Mouse (Mus musculus) cerebellum, adult 18-20 months (tissue): Measurements from ENCODE around the gene Nkx1-1.

Experiments used
- DNase-seq, 2 experiments: peaks; one replicate each; pipeline ENCODE4 v3.0.0; 2021

Gene Nkx1-1

GRCm38 (mm10) chr5:33433201-33434138, at the start of gene Nkx1-1:
Gene Nkx1-1, minus strand, starts transcription at chr5:33433976.
- peak in 1 of 2 experiments; percentile 30 for DNase-seq

GRCm38 (mm10) chr5:33481318-33481685, 47.5 kb upstream of the Nkx1-1 start:
- DNase-seq, result no peak

DNA sequence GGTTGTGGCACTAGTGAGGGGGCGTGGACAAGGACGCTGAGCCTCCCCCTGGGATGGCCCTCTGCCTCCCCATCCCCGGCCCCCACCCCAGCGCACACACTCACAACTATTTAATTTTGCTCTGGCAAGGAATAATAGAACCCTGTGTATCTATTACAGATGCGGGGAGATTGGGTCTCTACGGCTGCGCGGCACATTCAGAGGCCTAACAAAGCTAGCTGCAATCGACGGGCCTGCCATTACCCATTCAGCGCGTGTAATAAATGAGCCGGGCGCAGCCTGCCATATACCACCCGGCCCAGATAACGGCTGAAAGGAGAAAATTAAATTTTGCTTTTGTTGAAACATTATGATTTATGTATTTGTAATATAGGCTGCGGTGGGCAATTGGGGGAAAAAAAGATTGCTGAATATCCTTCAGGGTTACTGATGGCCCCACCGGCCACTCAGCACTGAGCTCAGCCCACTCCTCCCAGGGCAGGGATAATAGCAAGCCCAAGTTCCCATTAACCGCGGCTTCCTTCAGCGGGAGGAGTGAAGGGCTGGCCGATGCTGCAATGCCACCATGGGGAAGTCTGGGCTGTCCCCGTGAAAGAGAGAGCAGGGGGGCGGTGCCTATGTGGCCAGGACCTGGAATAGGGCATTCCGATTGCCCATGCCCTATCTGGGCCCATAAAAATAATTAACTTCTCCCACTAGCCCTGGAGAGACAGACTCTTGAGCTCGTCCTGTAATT, 47.0 kb upstream of the Nkx1-1 start:
- DNase-seq, result no peak

- no peak for DNase-seq
Observed at GRCm38 (mm10) chr5:33465464-33465863, 31.7 kb upstream of the Nkx1-1 start.

DNA sequence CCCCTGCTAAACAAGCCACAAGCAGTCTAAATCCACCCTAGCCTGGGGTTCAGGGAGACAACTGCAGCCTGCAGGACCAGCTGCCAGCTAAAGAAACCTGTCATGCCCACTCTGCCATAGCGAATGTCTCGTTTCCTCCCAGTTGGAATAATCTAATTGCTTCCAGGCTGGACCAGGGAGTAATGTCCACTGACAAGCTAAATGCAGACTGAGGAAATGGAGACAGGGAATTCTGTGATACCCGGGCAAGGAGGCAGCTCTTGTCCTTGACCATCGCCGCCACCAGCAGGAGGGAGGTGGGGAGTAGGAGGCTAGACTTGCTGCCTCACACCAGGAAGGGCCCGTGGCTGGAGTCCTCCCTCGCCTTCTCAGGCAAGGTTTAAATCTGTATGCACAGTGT, 30.6 kb upstream of the Nkx1-1 start:
- no peak for DNase-seq

DNA sequence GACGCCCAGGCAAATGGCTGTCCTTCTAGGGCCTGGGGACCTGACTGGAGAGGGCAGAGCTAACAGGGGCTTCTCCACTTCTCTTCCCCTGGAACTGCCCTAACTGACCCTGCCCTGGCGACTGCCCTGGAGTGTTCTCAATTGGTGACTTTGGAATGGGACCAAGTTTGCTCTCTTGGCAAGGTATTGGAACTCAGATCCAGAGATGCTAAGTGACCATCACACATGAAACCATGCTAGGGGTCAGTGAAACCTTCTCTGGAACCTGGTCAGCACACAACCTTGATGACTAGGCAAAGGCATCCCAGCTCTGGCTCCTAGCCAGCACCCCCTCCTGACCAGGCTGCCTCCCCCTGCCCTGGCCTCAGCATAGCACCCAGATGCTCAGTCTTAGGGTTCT, 25.3 kb upstream of the Nkx1-1 start:
- DNase-seq, result no peak

DNA sequence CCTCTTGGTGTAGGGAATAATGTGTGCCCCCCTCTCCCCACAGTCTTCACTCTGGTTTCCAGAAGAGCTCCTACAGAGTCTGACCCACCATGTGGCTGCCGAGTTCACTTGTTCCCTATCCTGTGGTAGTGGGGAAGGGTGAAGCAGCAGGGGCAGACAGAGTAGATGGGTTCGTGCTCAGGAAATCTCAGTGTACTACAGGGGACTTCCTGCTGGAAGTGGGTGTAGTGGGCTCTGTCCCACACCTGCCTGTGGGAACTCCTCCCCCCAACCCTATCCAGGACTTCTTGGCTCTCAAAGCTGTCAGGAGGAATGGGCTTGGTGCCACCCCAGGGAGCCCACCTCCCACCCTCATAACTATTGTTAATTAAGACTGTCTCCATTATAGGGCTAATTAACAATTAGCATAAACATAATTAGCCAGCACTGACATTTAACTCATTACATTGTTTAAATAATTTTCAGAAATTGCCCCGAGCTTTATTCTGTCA, 24.4 kb upstream of the Nkx1-1 start:
- DNase-seq, result no peak

- no peak for DNase-seq
Observed at GRCm38 (mm10) chr5:33455737-33456136, 22.0 kb upstream of the Nkx1-1 start.

GRCm38 (mm10) chr5:33443794-33444193, 10.0 kb upstream of the Nkx1-1 start:
- peak; percentile 21 to 23 for DNase-seq

- peak; percentile 46 to 68 for DNase-seq
Observed at GRCm38 (mm10) chr5:33442927-33443710, 9.3 kb upstream of the Nkx1-1 start.

- DNase-seq, result peak; percentile 25 to 43
Observed at GRCm38 (mm10) chr5:33438214-33438613, 4.4 kb upstream of the Nkx1-1 start.

DNA sequence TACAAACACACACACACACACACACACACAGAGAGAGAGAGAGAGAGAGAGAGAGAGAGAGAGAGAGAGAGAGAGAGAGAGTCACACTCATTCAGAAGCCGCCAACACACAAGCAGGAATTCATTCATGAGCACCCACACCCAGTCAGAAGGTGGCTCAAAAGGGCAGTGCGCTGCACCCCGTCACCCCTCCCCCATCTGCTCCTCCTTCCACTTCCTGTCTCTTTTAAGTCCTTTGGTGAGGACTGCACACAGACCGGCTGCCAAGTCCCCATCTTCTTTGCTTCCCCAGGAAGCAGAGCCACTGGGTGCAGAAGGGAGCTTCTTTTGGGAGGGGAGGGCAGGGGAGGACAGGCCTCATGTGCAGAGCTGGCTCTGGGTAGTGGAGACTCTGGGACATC, 2.2 kb upstream of the Nkx1-1 start:
- no peak for DNase-seq

- no peak for DNase-seq
Observed at GRCm38 (mm10) chr5:33435151-33435550, 1.4 kb upstream of the Nkx1-1 start.

DNA sequence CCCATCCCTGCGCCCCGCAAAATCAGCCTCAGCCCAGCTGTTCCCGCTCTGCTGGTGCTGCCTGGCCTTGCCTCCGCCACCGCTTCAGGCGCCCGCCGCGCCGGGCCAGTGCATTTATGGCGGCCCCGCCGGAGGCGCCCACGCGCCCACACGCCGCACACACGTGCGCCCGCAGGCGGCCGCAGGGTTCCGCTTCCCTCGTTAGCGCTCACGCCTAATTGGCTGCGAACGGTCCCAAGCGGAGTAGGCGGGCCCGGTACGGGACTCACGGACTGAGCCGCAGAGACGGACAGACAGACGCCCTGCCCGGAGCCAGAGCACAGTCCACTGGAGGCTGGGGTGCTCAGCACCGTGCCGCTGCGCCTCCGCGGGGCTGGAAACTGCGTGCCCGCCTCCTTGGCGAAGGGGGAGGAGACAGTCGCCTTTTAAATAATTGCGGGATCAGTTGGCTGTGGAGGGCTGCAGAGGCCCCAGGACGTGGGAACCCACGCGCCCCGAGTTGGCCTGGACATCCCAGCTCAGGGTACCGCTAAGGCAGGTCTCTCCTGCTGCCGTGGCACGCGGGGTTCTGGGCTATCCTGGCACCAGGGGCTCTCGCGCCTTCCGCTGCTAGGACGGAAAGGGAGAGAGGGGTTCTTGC, 485 bp upstream of the Nkx1-1 start:
- DNase-seq, result peak in 1 of 2 experiments; percentile 16

DNA sequence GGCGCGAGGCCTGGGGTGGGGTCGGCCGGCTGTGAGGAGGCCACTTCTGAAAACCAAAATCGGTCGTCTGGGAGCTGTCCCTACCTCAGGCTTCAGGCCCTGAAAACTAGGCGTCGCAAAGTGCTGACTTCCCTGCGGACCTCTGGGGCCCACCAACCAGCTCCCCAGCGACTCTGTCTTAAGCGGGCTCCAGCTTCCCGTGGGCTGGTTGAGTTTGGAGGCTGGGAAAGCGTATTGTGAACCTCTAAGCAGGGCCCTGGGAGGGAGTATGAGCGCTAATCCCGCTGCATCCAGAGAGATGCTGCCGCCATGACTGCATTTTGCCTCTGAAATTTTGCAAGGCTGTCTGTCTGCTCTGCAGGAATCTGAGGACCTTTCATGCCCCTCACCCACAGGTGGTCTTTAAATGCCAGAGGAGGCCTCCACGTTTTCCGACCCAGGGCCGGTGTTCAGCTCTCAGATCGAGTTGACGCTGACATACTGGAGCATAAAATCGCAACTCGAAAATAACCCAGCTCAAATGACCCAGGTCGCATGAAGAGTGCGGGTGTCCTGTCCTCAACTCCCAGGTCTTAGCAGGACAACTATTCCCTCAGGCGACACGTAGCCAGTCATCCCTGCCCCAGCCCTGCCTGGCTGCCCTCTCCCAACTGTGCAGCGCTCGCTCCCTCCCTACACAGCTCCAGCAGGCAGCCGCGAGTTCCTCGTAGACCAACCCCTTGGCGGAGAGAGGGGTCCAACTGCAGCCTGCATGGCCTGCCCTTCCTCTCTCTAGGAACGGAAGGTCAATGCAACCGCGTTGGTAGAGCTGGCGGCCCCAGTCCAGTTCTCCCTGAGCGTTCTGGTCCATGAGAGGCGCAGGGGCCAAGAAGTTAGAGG, 1.5 kb downstream of the Nkx1-1 start:
- peak in 1 of 2 experiments; percentile 21 for DNase-seq

DNA sequence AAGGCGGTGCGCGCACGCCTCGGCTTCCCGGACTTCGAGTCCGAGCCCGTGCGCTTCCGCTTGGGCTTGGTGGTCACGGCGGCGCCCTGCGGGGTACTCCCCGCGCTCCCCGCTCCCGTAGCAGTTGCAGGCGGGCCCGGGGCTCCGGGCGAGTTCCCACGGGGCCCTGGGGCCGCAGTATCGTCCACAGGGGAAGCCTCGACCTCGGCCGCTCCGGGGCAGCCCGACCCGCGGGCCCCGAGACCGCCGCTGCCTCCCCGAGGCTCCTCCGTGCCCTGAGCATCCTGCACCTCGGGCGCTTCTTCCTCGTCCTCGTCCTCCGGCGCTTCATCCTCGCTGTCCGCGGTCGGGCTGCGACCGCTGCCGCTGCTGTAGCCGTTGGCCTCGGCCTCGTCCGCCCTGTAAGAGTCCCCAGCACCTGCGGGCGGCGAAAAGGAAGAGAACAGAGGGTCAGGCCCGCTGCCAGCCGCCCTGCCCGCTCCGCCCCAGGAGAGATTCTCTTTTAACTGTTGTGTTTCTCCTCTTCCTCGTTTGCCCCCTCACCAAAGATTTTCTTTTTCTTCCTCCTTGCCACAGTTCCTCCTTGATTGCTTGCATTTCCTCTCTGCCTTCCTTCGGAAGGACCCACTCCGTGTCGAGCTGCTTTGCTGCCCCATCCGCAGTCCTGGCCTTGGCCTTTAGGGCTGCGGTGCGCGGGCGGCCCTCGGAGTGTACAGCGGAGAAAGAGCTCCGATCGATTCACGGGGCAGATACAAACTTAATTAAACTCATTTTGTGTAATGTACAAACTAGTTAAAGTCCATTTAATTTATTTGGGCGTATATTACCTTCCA, 2.4 kb downstream of the Nkx1-1 start:
- DNase-seq, result peak in 1 of 2 experiments; percentile 36

DNA sequence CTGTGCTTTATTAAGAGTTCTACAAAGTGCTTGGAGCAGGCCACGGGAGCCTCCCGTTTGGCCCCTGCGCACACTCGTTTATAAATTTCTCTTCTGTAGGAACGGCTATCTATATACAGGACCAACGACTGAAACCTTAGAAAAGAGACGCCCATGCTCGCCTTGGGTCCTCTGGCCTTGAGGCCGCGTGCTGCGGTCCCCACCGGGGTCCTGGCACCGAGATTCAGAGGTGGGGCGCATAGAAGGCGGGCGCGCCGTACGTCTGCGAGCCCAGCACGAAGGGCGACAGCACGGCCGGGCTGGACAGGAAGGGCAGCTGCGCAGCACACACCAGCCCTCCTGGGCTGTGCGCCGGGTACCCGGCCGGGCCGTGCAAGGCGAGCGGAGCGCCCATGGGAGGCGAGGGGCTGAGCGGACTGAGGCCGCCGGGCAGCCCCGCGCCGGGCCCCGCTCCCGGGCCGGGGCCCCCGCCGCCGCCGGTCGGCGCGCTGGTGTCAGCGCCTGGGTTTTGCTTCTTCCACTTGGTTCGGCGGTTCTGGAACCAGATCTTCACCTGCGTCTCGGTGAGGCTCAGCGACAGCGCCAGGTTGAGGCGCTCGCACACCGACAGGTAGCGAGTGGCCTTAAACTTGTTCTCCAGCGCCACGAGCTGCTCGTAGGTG, 3.1 kb downstream of the Nkx1-1 start:
- peak in 1 of 2 experiments; percentile 29 for DNase-seq

GRCm38 (mm10) chr5:33430106-33430505, 3.7 kb downstream of the Nkx1-1 start:
- peak in 1 of 2 experiments; percentile 11 for DNase-seq

GRCm38 (mm10) chr5:33427461-33427860, 6.3 kb downstream of the Nkx1-1 start:
- no peak for DNase-seq

DNA sequence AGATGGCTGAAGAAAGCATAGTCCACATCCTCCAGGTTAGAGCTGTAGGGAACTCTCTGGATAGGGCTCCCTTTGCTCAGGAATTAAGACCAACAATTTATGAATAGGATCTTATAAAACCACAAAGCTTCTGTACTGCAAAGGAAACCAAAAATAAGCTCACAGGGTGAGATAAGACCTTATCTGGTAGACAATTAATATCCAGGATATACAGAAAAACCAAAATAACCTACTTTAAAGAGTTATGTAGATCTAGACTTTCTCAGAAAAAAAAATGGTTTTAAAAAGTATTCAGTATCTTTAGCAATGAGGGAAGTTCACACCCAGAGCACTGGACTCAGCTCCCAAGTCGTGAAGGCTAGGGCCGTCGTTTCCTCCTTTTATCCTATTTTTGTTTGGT, 13.5 kb downstream of the Nkx1-1 start:
- DNase-seq, result no peak
